Mouse (Mus musculus) small intestine, adult 2 months (tissue): ENCODE measurements at regions not wholly inside any gene's neighbourhood (a gene's known extent, or its start where the extent isn't known, plus 50 kb on each side); places are given as distances from the start of the nearest gene placed in this dataset.

Experiments used
- CTCF ChIP-seq: fragments of 200-500 bp; IDR thresholded peaks from 2 replicates; pipeline ENCODE4 v1.5.1; 2012; ENCODE audit warnings: low read depth, mild to moderate bottlenecking, control low read depth, inconsistent platforms, low read length, moderate library complexity, mixed read lengths; ENCODE audit not compliant: insufficient replicate concordance, insufficient read length; ENCODE audit errors: extremely low read depth
- POLR2A ChIP-seq: fragments of 200-500 bp; IDR thresholded peaks from 2 replicates; pipeline ENCODE4 v1.6.1; 2012; ENCODE audit warnings: low read depth, mild to moderate bottlenecking, control low read depth, inconsistent platforms, low read length, moderate library complexity

DNA sequence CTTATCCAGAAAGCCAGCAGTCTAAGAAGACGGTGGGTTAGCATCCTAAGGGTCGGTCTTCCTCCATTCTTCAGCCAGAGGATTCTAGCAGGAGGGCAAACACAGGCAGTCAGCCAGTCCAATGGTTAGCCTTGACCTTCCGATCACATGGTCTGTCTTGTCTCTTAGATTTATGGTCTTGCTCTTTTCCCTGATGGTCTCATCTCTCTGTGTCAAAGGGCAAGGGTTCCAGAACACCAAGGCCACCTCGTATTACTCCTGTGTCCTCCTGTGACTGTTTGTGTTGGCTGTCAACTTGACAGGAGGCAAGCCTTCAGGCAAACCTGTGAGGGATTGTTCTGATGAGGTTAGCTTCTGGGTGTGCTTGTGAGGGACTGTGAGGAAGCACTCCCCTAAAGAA is 323.9 kb downstream of the Prdm2 start:
- TF ChIP-seq CTCF: no peak
- TF ChIP-seq POLR2A: no peak
